In genomic region chr2:152766387-152767123, GRCm38 (mm10) we compare ENCODE assay signal across 8 mouse cellular contexts. TPM values are rescaled to one million over a fixed set of nuclear protein-coding genes. Genes with fewer than 3 reads are reported as not detected.
DNase-seq lines count a peak whose midpoint lies in the region; ATAC-seq and TF ChIP-seq lines count a peak whose summit lies in the region.

No protein-coding gene starts in this region.

- 20% methylated on average over 25 of the region's 25 CpGs for WGBS in hindbrain, embryonic 10.5 days
- 7% methylated on average over 25 of the region's 25 CpGs for WGBS in lung, embryonic 14.5 days

- peak; percentile 75 for ATAC-seq in lung, embryonic 14.5 days (ENCODE audit: insufficient read depth)

- peaks cover 34% of the 10 kb centered on the region for H3K4me1 ChIP-seq in hindbrain, embryonic 10.5 days (replicated peaks)
- H3K4me1 ChIP-seq in lung, embryonic 14.5 days (ENCODE audit: insufficient read depth), result no peaks in the 10 kb centered on the region

- peak overlapping the region; percentile 33 for H3K4me2 ChIP-seq in lung, embryonic 14.5 days

- no peaks in the 10 kb centered on the region for H3K27me3 ChIP-seq in hindbrain, embryonic 10.5 days (ENCODE audit: insufficient read depth, poor library complexity, severe bottlenecking)
- no peaks in the 10 kb centered on the region for H3K27me3 ChIP-seq in lung, embryonic 14.5 days (ENCODE audit: insufficient read depth, low read length)

- no peaks in the 10 kb centered on the region for H3K9me3 ChIP-seq in hindbrain, embryonic 10.5 days
- no peaks in the 10 kb centered on the region for H3K9me3 ChIP-seq in lung, embryonic 14.5 days (ENCODE audit: low read depth, low read length)

- no peak overlapping the region; the same call in 1 of the 2 replicates for H3K4me3 ChIP-seq in hindbrain, embryonic 10.5 days
- H3K4me3 ChIP-seq in lung, embryonic 14.5 days (ENCODE audit: low read depth, low read length), result no peak overlapping the region

- peak; percentile 84 for DNase-seq in Muller cell, postnatal 12 days (ENCODE audit: inconsistent ontology term)
- peak; percentile 88 for DNase-seq in cerebellum, adult 8-10 months
- DNase-seq in frontal cortex, adult 2 months (ENCODE audit: extremely low spot score in 1 of 2, low spot score in 1 of 2), result peak; percentile 59 to 93
- DNase-seq in hindbrain, embryonic 10.5 days (ENCODE audit: low spot score), result peak; percentile 93
- DNase-seq in layer of hippocampus, adult 8-10 months (ENCODE audit: low spot score in 2 of 2), result peak; percentile 73 to 91
- DNase-seq in lung, embryonic 14.5 days, result peak; percentile 95
- DNase-seq in ovary, postnatal 36 days (ENCODE audit: low spot score), result peak; percentile 91
- DNase-seq in thymus, postnatal 14 days, result peak; percentile 95

- no peak overlapping the region for H3K9ac ChIP-seq in lung, embryonic 14.5 days

- TF ChIP-seq CTCF in lung, embryonic 14.5 days (IDR thresholded peaks at IDR 0.05; ENCODE audit: low read depth), result peak; percentile 98

- H3K27ac ChIP-seq in hindbrain, embryonic 10.5 days, result peak overlapping the region; percentile 56
- H3K27ac ChIP-seq in lung, embryonic 14.5 days (ENCODE audit: low read depth), result 0 out of 2 replicates have a peak overlapping the region, but pooled peaks have one; percentile 6

- H3K36me3 ChIP-seq in hindbrain, embryonic 10.5 days, result no peaks in the 10 kb centered on the region
- H3K36me3 ChIP-seq in lung, embryonic 14.5 days (ENCODE audit: insufficient read depth), result no peaks in the 10 kb centered on the region

RNA-seq across cellular contexts. Expression of gene Cox4i2, which starts 12.6 kb away (rescaled TPM):
- polyA plus RNA-seq in frontal cortex, adult 2 months (2012; rRNA removed), result 6.9 and 7.6 TPM in 2 replicates
- 5.0 and 5.1 TPM in 2 replicates for polyA plus RNA-seq in hindbrain, embryonic 10.5 days (2016; fragmentation: Nextera tagmentation; extraction: Ambion mirVana)
- 1 to 10 TPM in 3 of 4 experiments, under 1 TPM in 1; 0.92 to 2.4 (median 2.2) TPM for total RNA-seq in layer of hippocampus, adult 8-10 months (2022)
- polyA plus RNA-seq in lung, embryonic 14.5 days (2014; fragmentation: Nextera tagmentation; extraction: Ambion mirVana), result 51.4 and 59.6 TPM in 2 replicates

RNA-seq across cellular contexts. Expression of gene Id1, which starts 30.5 kb away (rescaled TPM):
- 81.5 and 93.8 TPM in 2 replicates for polyA plus RNA-seq in frontal cortex, adult 2 months (2012; rRNA removed)
- polyA plus RNA-seq in hindbrain, embryonic 10.5 days (2016; fragmentation: Nextera tagmentation; extraction: Ambion mirVana), result 168 and 176 TPM in 2 replicates
- total RNA-seq in layer of hippocampus, adult 8-10 months (2022), result 10 to 100 TPM; 18.1 to 24.9 (median 22.5) TPM
- 122 and 123 TPM in 2 replicates for polyA plus RNA-seq in lung, embryonic 14.5 days (2014; fragmentation: Nextera tagmentation; extraction: Ambion mirVana)
